Mouse (Mus musculus) frontal cortex, postnatal 25 days (tissue): ENCODE results near the gene St6galnac3.
A peak's percentile ranks its signal among the peaks of the same experiment; 100 is the strongest.

ENCODE experiments used
- DNase-seq, 2 experiments: peaks; one replicate each; pipeline ENCODE4 v3.0.0; 2022; ENCODE audit warnings: low spot score in 2 of 2

St6galnac3 gene

GRCm38 (mm10) chr3:153289971-153290370 lies 435.0 kb downstream of the St6galnac3 start:
- no peak for DNase-seq

GRCm38 (mm10) chr3:153287564-153287963 lies 437.4 kb downstream of the St6galnac3 start:
- no peak for DNase-seq

- DNase-seq: no peak
Measured at GRCm38 (mm10) chr3:153287081-153287480, 437.9 kb downstream of the St6galnac3 start.

- DNase-seq: no peak
Measured at GRCm38 (mm10) chr3:153282123-153282765, 442.7 kb downstream of the St6galnac3 start.

GRCm38 (mm10) chr3:153278249-153278648 lies 446.7 kb downstream of the St6galnac3 start:
- no peak for DNase-seq

GRCm38 (mm10) chr3:153277389-153277999 lies 447.5 kb downstream of the St6galnac3 start:
- peak in 1 of 2 experiments; percentile 25 for DNase-seq

GRCm38 (mm10) chr3:153276830-153277388 lies 448.1 kb downstream of the St6galnac3 start:
- DNase-seq: no peak

- DNase-seq: no peak
Measured at GRCm38 (mm10) chr3:153276101-153276829, 448.7 kb downstream of the St6galnac3 start.

- DNase-seq: no peak
Measured at GRCm38 (mm10) chr3:153272241-153272640, 452.7 kb downstream of the St6galnac3 start.

- no peak for DNase-seq
Measured at GRCm38 (mm10) chr3:153267397-153267796, 457.6 kb downstream of the St6galnac3 start.

- DNase-seq: no peak
Measured at GRCm38 (mm10) chr3:153261985-153262384, 463.0 kb downstream of the St6galnac3 start.

- no peak for DNase-seq
Measured at GRCm38 (mm10) chr3:153260225-153260933, 464.6 kb downstream of the St6galnac3 start.

- no peak for DNase-seq
Measured at GRCm38 (mm10) chr3:153255910-153256309, 469.1 kb downstream of the St6galnac3 start.

GRCm38 (mm10) chr3:153251653-153252052 lies 473.3 kb downstream of the St6galnac3 start:
- DNase-seq: no peak

- DNase-seq: peak; percentile 38 to 58
Measured at GRCm38 (mm10) chr3:153250598-153251257, 474.2 kb downstream of the St6galnac3 start.

- DNase-seq: no peak
Measured at GRCm38 (mm10) chr3:153248866-153249265, 476.1 kb downstream of the St6galnac3 start.

- DNase-seq: no peak
Measured at GRCm38 (mm10) chr3:153248029-153248428, 476.9 kb downstream of the St6galnac3 start.

GRCm38 (mm10) chr3:153242524-153242923 lies 482.4 kb downstream of the St6galnac3 start:
- no peak for DNase-seq

GRCm38 (mm10) chr3:153241134-153241533 lies 483.8 kb downstream of the St6galnac3 start:
- DNase-seq: no peak

- no peak for DNase-seq
Measured at GRCm38 (mm10) chr3:153240366-153240765, 484.6 kb downstream of the St6galnac3 start.

GRCm38 (mm10) chr3:153238381-153238780 lies 486.6 kb downstream of the St6galnac3 start:
- peak; percentile 41 to 44 for DNase-seq
